Mouse (Mus musculus) A20 (cell line): ENCODE measurements around the gene Slc22a22.

Experiments
- DNase-seq: peaks from one replicate; pipeline ENCODE4 v3.0.0-alpha.2; 2011; ENCODE audit warnings: low read depth, low spot score

The Slc22a22 gene

GRCm38 (mm10) chr15:57477525-57477924, at the start of gene Slc22a22:
TSS of gene Slc22a22 (minus strand) at chr15:57477625.
- DNase-seq, result no peak

DNA sequence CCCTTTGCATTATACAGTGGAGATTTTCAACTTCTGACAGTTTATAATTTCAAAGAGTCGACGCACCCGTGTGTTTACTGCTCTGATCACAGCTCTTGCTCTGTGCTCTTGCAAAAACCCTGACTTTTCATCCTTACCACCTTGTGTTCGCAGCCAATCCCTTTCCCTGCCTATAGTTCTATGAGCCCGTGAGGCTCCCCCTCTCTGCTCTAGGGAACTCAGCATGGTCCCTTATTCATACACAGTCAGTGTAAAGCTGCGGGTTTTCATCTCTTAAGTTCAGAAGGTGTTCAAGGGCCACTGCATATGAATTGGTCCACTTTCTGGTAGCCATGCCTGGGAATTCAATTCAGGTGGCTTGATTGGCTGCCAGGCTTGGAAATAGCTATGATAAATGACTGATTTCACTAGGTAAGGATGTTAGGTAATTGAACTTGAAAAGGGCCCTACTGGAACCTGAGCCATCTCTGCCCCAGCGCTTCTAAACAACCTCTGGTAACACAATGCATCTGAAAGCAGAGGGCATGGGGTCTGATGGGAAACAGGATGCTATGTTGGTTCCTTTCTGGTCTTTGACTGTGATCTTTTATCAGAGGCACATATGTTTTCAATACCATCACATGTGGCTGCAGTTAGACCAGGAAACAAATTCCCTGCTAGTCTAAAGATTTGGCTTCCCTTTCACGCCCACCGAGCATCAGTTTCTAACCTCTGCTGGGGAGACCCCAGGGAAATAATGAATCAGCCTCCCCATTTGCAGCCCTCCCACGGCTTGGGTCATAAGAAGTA, 46.3 kb upstream of the Slc22a22 start:
- DNase-seq, result no peak

- DNase-seq, result no peak
These were observed 44.7 kb upstream of the Slc22a22 start for GRCm38 (mm10) chr15:57522160-57522559.

- no peak for DNase-seq
These were observed 32.1 kb upstream of the Slc22a22 start for GRCm38 (mm10) chr15:57509185-57510172.

GRCm38 (mm10) chr15:57508242-57509184, 31.1 kb upstream of the Slc22a22 start:
- DNase-seq, result peak; percentile 61

DNA sequence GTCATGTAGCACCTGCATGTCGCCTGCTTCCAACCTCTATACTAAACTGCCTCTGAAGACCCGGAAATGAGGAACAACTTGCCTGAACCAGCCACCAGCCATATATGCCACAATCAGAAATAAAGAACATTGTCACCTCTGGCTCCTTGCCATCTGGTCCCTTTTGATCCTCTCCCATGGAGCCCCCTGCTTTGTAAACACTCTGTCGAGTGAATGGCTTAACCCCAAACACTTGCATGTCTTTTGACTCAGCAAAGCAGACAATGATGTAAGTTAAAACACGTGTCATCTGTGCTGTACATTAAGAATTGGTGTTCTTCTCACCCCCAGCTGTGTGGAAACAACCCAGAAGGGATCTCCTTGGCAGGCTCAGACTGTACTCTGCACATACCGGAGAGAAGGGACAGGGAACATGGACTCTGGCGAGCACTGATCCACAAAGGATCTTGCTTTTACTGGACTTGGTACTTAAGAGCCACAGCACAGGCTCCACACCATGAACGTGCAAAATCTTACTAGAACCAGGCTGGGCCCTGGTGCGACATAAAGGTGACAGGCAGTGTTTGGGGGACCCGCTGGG, 26.8 kb upstream of the Slc22a22 start:
- no peak for DNase-seq

DNA sequence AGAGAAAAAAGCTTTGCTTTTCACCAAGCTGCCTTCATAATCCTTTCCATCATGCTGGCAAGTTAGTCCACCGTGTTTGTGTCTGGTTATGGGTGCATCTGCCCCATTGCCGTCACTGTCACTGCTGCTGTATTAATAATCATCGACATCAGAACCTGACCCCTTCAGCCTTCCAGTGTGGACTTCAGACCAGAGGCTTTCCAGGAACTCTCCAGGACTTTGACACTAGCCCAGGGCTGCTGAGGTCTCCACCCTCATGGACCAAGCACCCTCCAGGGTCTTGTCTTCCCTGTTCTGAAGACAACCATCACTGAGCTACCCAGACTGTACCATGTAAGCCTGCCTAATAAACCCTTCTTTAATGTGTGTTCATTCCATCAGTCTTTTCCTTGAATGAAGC, 26.2 kb upstream of the Slc22a22 start:
- no peak for DNase-seq

GRCm38 (mm10) chr15:57501559-57501958, 24.1 kb upstream of the Slc22a22 start:
- no peak for DNase-seq

- no peak for DNase-seq
These were observed 18.7 kb upstream of the Slc22a22 start for GRCm38 (mm10) chr15:57496106-57496505.

DNA sequence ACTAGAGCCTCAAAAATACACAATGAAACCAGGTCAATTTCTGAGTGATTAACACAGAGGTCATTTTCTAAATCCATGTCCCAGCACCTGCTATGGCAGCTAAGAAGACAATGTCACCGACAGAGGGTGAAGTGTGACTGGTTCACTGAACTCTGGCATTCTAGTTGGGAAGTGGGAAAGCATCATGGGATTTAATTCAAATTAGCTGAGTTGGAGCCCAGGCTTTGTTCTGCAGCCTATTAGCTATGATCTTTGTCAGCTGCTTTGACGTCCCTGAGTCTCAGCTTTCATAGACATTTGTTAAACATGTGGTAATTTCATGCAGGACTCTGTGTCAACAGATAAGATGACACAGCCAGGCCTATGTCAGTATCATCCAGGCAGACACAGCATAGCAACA, 5.1 kb upstream of the Slc22a22 start:
- no peak for DNase-seq

DNA sequence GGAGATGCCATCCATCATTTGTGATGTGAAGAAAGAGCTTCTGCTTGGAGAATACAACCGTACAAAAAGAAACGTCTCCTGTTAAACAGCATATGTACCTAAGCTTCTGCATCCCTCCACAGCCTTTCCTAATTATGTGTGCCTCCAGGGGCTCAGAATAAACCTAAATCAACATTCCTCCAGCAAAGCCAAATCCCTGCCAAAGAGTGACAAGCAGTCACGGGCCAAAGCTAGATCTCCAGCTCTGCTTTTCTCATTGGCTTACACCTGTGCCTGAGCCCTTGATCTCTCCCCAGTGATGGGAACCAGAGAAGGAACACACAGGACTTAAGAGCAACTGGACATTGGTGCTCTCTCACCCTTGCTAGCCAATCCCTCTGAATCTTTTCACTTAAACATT, 5.8 kb downstream of the Slc22a22 start:
- DNase-seq, result no peak

DNA sequence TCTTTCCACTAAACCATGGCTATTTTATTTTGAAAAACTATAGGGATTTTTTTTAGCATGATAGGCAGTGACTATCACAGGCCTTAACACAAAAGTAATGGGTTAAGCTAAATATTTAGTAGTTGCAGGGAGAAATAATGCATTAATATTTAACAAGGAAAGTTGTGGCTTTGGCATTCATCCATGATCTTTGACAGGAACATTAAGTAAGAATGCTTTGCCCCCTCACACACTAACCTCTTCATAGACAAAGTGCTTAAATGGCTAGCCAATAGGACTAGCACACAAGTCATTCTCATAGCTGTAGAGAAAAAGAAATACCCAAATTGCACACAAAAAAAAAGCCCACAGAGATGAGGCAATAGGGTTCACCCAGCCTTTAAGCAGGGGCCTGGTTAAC, 11.4 kb downstream of the Slc22a22 start:
- no peak for DNase-seq

GRCm38 (mm10) chr15:57465061-57465460, 12.4 kb downstream of the Slc22a22 start:
- DNase-seq, result no peak

- no peak for DNase-seq
These were observed 13.4 kb downstream of the Slc22a22 start for GRCm38 (mm10) chr15:57464066-57464465.

DNA sequence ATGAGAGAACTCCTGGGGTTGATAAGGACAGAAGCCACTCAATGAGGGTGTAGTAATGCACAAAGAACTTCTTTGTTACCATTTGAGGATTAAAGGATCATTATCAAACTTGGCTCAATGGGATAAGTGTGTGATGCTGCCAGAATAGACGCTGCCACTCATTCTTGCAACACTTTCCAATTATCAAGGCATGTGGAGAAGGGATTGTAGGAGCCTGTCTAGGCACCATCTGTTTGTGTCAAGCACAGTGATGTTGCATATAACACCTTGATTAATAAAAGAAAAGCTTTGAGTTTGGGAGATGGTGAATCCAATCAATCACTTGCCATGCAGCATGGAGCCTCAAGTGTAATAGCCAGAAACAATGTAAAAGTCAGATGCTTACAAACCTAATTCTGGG, 16.1 kb downstream of the Slc22a22 start:
- no peak for DNase-seq

DNA sequence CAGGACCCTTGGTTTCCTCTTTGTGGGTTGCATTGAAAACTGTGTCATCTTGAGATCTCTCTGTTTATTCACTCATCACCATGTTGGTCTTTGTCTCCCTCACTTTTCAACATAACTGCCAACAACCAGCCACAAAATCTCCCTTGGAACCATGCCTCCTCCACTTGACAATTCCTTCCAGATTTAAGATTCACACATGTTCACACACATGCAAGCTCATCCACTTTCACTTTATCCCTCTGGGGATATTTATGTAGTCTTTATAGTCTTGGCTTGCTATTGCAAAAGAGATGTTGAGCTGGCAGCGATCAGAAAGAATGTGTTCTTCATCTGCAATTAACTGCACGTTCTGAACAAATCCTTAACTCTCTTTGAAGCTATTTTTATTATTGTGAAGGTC, 20.1 kb downstream of the Slc22a22 start:
- no peak for DNase-seq

DNA sequence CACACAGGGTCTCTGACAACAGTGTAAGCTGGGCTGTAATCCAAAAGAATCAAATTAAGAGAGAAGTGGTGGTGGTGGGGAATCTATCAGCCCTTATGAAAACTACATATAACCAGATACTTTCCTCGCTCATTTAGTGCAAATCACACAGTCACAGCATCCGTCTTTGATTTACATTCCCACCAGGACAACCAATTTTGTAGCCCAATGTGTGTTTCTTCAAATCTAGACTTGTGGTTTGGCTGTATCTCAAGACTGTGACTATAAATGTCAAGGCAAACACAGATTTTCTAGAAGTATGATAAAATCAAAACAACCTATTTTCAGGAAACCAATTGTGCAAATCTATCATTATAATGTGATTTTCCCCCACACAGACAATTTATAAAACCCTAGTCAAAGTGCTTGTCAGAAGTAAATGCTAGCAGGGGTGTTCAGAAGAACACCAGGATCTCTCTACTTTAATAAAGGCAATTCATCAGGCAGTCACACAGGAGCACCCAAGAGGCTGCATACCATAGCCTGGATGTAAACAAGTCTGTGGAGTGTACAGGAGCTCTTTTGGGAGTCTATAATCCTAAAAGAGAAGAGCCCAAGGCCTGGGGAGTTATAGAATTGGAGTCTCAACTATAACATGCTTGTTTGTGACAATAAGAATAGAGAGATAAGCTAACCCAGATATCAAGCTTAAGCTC, 42.6 kb downstream of the Slc22a22 start:
- no peak for DNase-seq

DNA sequence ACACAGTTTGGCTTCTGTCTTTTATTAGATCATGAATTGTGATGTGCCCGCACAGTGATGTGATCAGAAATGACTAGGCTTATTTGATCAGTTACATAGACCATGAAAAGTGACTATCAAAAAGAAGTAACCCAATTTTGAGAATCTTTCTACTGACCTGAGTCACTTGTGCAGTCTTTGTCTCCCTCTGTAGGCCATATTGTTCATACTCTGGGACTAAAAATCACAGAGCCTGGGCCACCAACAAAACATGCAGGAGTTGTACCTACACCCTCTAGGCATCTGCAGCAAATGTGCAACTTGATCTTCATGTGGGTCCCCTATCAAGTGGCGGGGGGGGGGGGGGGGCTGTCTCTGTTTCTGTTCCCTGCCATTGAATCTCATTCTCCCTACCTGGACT, 68.9 kb downstream of the Slc22a22 start:
- DNase-seq, result no peak

DNA sequence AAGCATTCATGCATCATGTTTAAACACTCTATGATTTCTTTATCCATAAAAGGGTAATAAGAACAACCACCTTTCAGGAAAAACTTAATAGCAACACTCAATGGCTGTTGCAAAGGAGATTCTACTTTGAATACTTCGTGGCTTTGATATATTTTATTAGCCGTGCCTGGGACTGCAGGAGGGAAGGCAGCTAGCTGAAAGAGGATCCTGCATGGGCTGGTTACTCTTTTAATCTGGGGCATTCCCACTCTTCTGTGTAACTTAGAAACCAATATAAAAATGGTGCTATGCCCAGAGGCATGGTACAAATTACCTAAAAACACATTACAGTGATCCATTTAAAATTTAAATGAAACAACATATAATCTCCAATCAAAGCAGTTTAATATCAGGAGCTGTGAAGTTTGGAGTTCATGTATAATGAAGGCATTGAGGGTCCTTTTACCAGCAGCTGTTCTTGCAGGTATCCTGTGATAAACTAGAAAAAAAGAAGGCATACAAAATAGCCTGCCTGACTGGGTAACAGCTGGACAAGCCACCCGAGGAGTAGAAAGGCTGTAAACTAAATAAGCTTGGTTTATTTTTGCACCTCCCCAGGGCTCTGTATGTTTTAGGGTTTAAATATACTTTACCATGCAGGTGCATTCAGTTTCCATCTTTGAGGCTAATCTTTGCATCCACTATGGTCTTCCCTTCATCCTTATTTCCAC, 78.8 kb downstream of the Slc22a22 start:
- no peak for DNase-seq

DNA sequence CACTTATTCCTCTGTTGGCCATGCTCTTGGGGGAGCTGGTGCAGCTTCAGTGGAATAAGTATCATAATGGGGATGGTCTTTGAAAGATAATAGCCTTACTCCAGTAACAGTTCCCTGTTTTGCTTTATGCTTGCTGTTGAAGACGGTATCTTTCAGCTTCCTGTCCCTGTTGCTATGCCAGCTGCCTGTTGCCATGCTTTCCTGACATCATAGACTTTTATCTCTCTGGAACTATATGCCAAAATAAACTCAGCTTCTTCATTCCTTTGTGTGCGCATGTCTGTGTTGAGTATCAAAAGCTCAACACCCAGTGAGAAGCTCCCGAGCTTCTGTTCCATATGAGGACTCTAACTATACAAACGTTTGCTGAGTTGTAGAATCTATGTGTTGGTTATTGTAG, 83.4 kb downstream of the Slc22a22 start:
- DNase-seq, result no peak
